In genomic region chr9:88547270-88547669, GRCm38 (mm10) we compare ENCODE assay signal across 8 mouse cellular contexts. TPM values are rescaled to one million over a fixed set of nuclear protein-coding genes. Genes with fewer than 3 reads are reported as not detected.
DNase-seq lines count a peak whose midpoint lies in the region; ATAC-seq and TF ChIP-seq lines count a peak whose summit lies in the region.

No protein-coding gene starts in this region.

- H3K9me3 ChIP-seq in forebrain, embryonic 14.5 days (replicated peaks; ENCODE audit: control insufficient read depth, low read length) = no peaks in the 10 kb centered on the region
- no peaks in the 10 kb centered on the region for H3K9me3 ChIP-seq in intestine, embryonic 14.5 days (ENCODE audit: control insufficient read depth, low read length)
- H3K9me3 ChIP-seq in liver, postnatal 0 days (ENCODE audit: low read length) = no peaks in the 10 kb centered on the region
- no peaks in the 10 kb centered on the region for H3K9me3 ChIP-seq in neural tube, embryonic 12.5 days

- peak; percentile 8 for DNase-seq in ovary, adult 18-20 months (ENCODE audit: low spot score)
- no peak for DNase-seq in ovary, postnatal 10 days (ENCODE audit: low spot score)
- peak; percentile 70 for DNase-seq in forebrain, embryonic 14.5 days (ENCODE audit: low spot score)
- DNase-seq in intestine, embryonic 14.5 days (ENCODE audit: low spot score) = no peak
- DNase-seq in liver, postnatal 0 days = peak; percentile 18
- DNase-seq in gastrocnemius, postnatal 4 days (ENCODE audit: low spot score in 2 of 2) = no peak

- no peaks in the 10 kb centered on the region for H3K27me3 ChIP-seq in forebrain, embryonic 14.5 days (replicated peaks; ENCODE audit: control insufficient read depth, insufficient read depth, low read length)
- H3K27me3 ChIP-seq in intestine, embryonic 14.5 days (replicated peaks; ENCODE audit: control insufficient read depth, insufficient read depth, low read length) = no peaks in the 10 kb centered on the region
- no peaks in the 10 kb centered on the region for H3K27me3 ChIP-seq in liver, postnatal 0 days (ENCODE audit: insufficient read depth, low read length)
- no peaks in the 10 kb centered on the region for H3K27me3 ChIP-seq in neural tube, embryonic 12.5 days (replicated peaks)

- TF ChIP-seq EP300 in liver, postnatal 0 days (IDR thresholded peaks at IDR 0.05; ENCODE audit: low read depth) = no peak

- H3K4me2 ChIP-seq in forebrain, embryonic 14.5 days (ENCODE audit: low read length) = peak overlapping the region; percentile 51
- peak overlapping the region; percentile 73 for H3K4me2 ChIP-seq in intestine, embryonic 14.5 days (ENCODE audit: low read length)
- peak overlapping the region; percentile 89 for H3K4me2 ChIP-seq in liver, postnatal 0 days (ENCODE audit: low read depth, low read length)
- peak overlapping the region; percentile 66 for H3K4me2 ChIP-seq in neural tube, embryonic 12.5 days (replicated peaks)

- no peak overlapping the region for H3K27ac ChIP-seq in brown adipose tissue, adult 24 weeks (replicated peaks; ENCODE audit: low read depth, low read length)
- H3K27ac ChIP-seq in forebrain, embryonic 14.5 days (ENCODE audit: low read depth, low read length) = no peak overlapping the region
- H3K27ac ChIP-seq in intestine, embryonic 14.5 days (ENCODE audit: low read depth) = no peak overlapping the region
- H3K27ac ChIP-seq in liver, postnatal 0 days (ENCODE audit: low read depth) = peak overlapping the region; percentile 64
- H3K27ac ChIP-seq in neural tube, embryonic 12.5 days = no peak overlapping the region

- H3K9ac ChIP-seq in forebrain, embryonic 14.5 days (ENCODE audit: low read length) = peak overlapping the region; percentile 77
- H3K9ac ChIP-seq in intestine, embryonic 14.5 days (ENCODE audit: low read length) = 0 out of 2 replicates have a peak overlapping the region, but pooled peaks have one; percentile 60
- H3K9ac ChIP-seq in liver, postnatal 0 days (replicated peaks) = peak overlapping the region; percentile 85
- H3K9ac ChIP-seq in neural tube, embryonic 12.5 days = no peak overlapping the region

- no peaks in the 10 kb centered on the region for H3K36me3 ChIP-seq in forebrain, embryonic 14.5 days (ENCODE audit: control insufficient read depth, insufficient read depth, low read length)
- no peaks in the 10 kb centered on the region for H3K36me3 ChIP-seq in intestine, embryonic 14.5 days (ENCODE audit: control insufficient read depth, insufficient read depth, low read length)
- H3K36me3 ChIP-seq in liver, postnatal 0 days (replicated peaks; ENCODE audit: insufficient read depth, low read length) = 0 out of 2 replicates have a peak, but pooled peaks cover 4% of the 10 kb centered on the region
- 0 out of 2 replicates have a peak, but pooled peaks cover under 1% of the 10 kb centered on the region for H3K36me3 ChIP-seq in neural tube, embryonic 12.5 days

- peak; percentile 66 for TF ChIP-seq CTCF in liver, postnatal 0 days (IDR thresholded peaks at IDR 0.05; ENCODE audit: low read depth)

- peak; percentile 35 for ATAC-seq in forebrain, embryonic 14.5 days
- ATAC-seq in intestine, embryonic 14.5 days (replicated peaks; ENCODE audit: low FRiP score, low TSS enrichment, low read depth) = peak; percentile 13; the same call in 1 of the 2 replicates
- ATAC-seq in liver, postnatal 0 days = peak; percentile 49
- ATAC-seq in neural tube, embryonic 12.5 days (ENCODE audit: low FRiP score, low read depth) = peak; percentile 56

- H3K4me1 ChIP-seq in brown adipose tissue, adult 24 weeks (ENCODE audit: control insufficient read depth, insufficient read depth, insufficient read length, low read length) = peaks cover 4% of the 10 kb centered on the region; the same call in 1 of the 2 replicates
- peaks cover 17% of the 10 kb centered on the region for H3K4me1 ChIP-seq in forebrain, embryonic 14.5 days (ENCODE audit: control insufficient read depth, insufficient read depth, low read length)
- H3K4me1 ChIP-seq in intestine, embryonic 14.5 days (replicated peaks; ENCODE audit: control insufficient read depth, insufficient read depth, low read length) = peaks cover 14% of the 10 kb centered on the region
- peaks cover 28% of the 10 kb centered on the region for H3K4me1 ChIP-seq in liver, postnatal 0 days (ENCODE audit: insufficient read depth)
- H3K4me1 ChIP-seq in neural tube, embryonic 12.5 days = peaks cover 14% of the 10 kb centered on the region

- WGBS in forebrain, embryonic 14.5 days = 37% methylated on average over 7 of the region's 7 CpGs
- 31% methylated on average over 7 of the region's 7 CpGs for WGBS in intestine, embryonic 14.5 days
- WGBS in liver, postnatal 0 days (ENCODE audit: insufficient replicate concordance) = 15% methylated on average over 7 of the region's 7 CpGs
- WGBS in neural tube, embryonic 12.5 days = 31% methylated on average over 7 of the region's 7 CpGs

- H3K4me3 ChIP-seq in brown adipose tissue, adult 24 weeks (ENCODE audit: insufficient read depth, low read depth, low read length) = peak overlapping the region; percentile 27
- peak overlapping the region; percentile 51 for H3K4me3 ChIP-seq in forebrain, embryonic 14.5 days (ENCODE audit: low read depth, low read length)
- peak overlapping the region; percentile 86 for H3K4me3 ChIP-seq in intestine, embryonic 14.5 days (ENCODE audit: low read depth, low read length)
- H3K4me3 ChIP-seq in liver, postnatal 0 days (ENCODE audit: low read depth, low read length) = peak overlapping the region; percentile 87
- peak overlapping the region; percentile 61 for H3K4me3 ChIP-seq in neural tube, embryonic 12.5 days

RNA-seq across cellular contexts. Expression of gene Zfp949, which starts 0.6 kb away (rescaled TPM):
- polyA plus RNA-seq in brown adipose tissue, adult 24 weeks (2012; ENCODE audit: insufficient read depth, insufficient read length, missing spikeins) = 3.9 and 5.0 TPM in 2 replicates
- polyA plus RNA-seq in forebrain, embryonic 14.5 days (2014; fragmentation: Nextera tagmentation; extraction: Ambion mirVana) = 11.8 and 14.8 TPM in 2 replicates
- polyA plus RNA-seq in intestine, embryonic 14.5 days (2014; fragmentation: Nextera tagmentation; extraction: Ambion mirVana) = 8.8 and 9.6 TPM in 2 replicates
- 4.5 and 4.6 TPM in 2 replicates for polyA plus RNA-seq in liver, postnatal 0 days (2015; fragmentation: Nextera tagmentation; extraction: Ambion mirVana)
- polyA plus RNA-seq in neural tube, embryonic 12.5 days (2016; fragmentation: Nextera tagmentation; extraction: Ambion mirVana) = 13.8 and 14.7 TPM in 2 replicates
- 1 to 10 TPM; 6.1 to 6.3 TPM for total RNA-seq in gastrocnemius, postnatal 4 days (2021)

RNA-seq across cellular contexts. Expression of gene Trim43a, which starts 33.4 kb away (rescaled TPM):
- not detected in 2 replicates for polyA plus RNA-seq in brown adipose tissue, adult 24 weeks (2012; ENCODE audit: insufficient read depth, insufficient read length, missing spikeins)
- polyA plus RNA-seq in forebrain, embryonic 14.5 days (2014; fragmentation: Nextera tagmentation; extraction: Ambion mirVana) = 0.11 TPM in 2 replicates
- polyA plus RNA-seq in intestine, embryonic 14.5 days (2014; fragmentation: Nextera tagmentation; extraction: Ambion mirVana) = 0.08 TPM in 1 of 2 replicates, not detected in the other
- polyA plus RNA-seq in liver, postnatal 0 days (2015; fragmentation: Nextera tagmentation; extraction: Ambion mirVana) = 0.05 TPM in 1 of 2 replicates, not detected in the other
- 0.15 TPM in 1 of 2 replicates, not detected in the other for polyA plus RNA-seq in neural tube, embryonic 12.5 days (2016; fragmentation: Nextera tagmentation; extraction: Ambion mirVana)
- total RNA-seq in gastrocnemius, postnatal 4 days (2021) = not detected

Comparison
In these comparisons a context has a peak if more than half of its experiments do, and no peak if none do; other contexts are left out.
1. DNase-seq: peak in ovary, adult 18-20 months (single experiment), forebrain, embryonic 14.5 days (single experiment) and liver, postnatal 0 days (single experiment); none in ovary, postnatal 10 days (single experiment), intestine, embryonic 14.5 days (single experiment) and gastrocnemius, postnatal 4 days (0 of 2).
2. H3K4me3 ChIP-seq: peak in every context shown above with its lines; median percentile 87 in liver, postnatal 0 days; 86 in intestine, embryonic 14.5 days; 61 in neural tube, embryonic 12.5 days; 51 in forebrain, embryonic 14.5 days; 27 in brown adipose tissue, adult 24 weeks.
3. Peak in every context shown above with its lines, with median percentiles within 50 percentile points of each other: ATAC-seq and H3K4me2 ChIP-seq.